Mouse (Mus musculus) bone marrow, adult 2 months (tissue): ENCODE data around the gene 1700001C19Rik.

Experiments
- CTCF ChIP-seq: fragments of 200-500 bp; IDR thresholded peaks from 2 replicates; pipeline ENCODE4 v1.5.1; 2011; ENCODE audit warnings: low read length, control low read depth; ENCODE audit not compliant: control insufficient read depth, insufficient read depth
- POLR2A ChIP-seq: fragments of 200-500 bp; IDR thresholded peaks from 2 replicates; pipeline ENCODE4 v1.6.1; 2011; ENCODE audit warnings: low read depth, mild to moderate bottlenecking, control low read depth, low read length, borderline replicate concordance; ENCODE audit not compliant: control insufficient read depth

GRCm38 (mm10) chr17:47462728-47463388 lies 25.7 kb upstream of the 1700001C19Rik start:
- TF ChIP-seq POLR2A, result no peak
- no peak for TF ChIP-seq CTCF
